Mouse (Mus musculus) retina, adult 2 months (tissue): ENCODE data around the gene Zcchc3.

Experiments used
- DNase-seq: peaks from one replicate; pipeline ENCODE4 v3.0.0-alpha.2; 2012; ENCODE audit warnings: low read depth, low spot score

Gene Zcchc3

DNA sequence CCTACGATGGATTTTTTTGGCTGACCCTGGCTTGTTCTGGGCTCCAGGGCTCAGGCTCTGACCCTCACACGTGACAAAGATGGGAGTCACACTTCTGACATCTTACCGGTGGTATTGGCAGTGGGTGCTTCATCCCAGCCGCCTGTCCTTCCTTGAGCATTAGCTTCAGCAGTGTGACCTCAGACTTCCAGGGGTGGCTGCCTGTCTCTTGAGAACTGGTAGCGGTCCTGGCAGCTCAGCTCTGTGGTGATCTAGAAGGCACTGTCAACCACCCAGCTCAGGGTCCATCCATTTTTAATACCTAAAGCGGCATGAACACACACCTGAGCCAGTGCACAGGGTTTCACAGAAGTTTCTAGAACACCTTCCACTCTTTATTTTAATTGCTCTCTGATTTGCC, 5.0 kb downstream of the Zcchc3 start:
- DNase-seq, result no peak

DNA sequence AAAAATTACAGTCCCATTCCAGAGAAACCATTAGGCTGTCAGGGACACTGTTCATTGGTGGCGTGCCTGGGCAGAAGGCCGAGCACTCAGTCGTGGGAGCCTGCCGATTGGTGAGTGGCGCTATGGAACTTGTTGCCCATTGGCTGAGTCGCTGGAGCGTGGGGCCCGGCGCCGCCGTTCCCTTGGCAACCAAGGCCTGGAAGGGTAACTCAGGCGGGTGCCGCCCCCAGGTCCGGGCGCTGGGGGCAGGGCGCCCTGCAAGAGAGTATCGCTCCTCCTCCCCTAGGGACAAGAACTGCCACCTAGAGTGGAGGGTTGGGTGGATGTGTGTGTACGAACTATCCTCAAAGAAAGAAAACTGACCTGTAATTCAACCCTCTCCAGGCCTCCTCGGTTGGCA, 8.7 kb downstream of the Zcchc3 start:
- DNase-seq, result peak; percentile 80

DNA sequence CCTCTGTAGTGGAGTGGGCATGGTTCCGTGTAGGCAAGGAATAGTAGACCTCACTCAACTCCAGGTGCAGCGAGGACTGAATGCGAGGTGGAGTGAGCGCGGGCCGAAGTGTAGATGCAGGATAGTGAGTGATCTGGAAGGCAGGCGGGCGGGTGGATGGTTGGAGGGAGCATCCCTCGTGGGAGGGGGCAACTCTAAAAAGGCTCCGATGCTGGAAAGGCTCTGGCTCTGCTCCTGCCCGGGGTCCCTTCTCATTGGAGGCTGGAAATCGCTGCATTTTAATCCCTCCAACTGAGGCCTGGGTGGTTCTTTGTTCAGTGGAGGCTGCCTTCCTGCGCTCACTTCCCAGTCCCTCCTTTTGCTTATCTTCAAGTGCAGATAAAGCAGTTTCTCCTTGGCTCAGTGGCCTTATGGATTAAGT, 15.7 kb downstream of the Zcchc3 start:
- no peak for DNase-seq

DNA sequence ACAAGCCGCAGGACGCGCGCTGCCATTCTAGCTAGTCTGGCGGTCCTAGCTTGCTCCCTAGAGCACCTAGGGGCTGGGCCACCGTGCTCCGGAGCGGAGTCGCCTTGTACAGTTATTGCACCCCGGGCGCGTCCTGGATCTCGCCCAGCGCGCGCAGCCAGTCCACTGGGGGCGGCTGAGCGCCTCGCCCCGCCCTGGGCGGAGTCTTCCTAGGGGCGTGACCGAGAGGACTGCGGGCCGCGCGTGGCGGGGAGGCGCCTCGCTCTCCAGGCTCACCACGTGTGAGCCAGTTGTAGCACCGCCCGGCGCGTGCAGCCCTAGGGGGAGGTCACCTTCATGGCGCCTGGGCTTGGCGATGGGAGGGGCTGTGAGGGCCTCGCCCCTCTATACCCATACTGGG, 16.1 kb downstream of the Zcchc3 start:
- peak; percentile 80 for DNase-seq

GRCm38 (mm10) chr2:152397680-152398435, 17.0 kb downstream of the Zcchc3 start, which contains the start of gene Sox12:
TSS of gene Sox12 (minus strand) at chr2:152398063.
- DNase-seq, result peak; percentile 85

DNA sequence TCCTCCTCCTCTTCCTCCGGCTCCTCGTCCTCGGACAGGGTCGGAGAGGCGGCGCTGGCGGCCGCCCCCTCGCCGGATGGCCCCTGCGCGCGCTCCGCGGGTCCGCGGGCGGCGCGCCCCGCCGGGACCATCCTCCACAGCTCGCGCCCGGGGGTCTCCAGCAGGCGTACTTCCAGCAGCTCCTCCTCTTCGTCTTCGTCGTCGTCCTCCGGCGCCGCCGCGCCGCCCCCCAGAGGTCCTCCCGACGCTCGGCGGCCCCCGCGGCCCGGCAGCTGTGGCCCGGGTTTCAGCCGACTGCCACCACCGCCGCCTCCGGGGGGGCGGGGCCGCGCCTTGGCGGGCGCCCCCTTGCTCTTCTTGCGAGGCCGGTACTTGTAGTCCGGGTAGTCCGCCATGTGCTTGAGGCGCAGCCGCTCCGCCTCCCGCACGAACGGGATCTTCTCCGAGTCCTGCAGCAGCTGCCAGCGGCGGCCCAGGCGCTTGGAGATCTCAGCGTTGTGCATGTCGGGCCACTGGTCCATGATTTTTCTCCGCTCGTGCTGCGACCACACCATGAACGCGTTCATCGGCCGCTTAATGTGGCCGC, 17.7 kb downstream of the Zcchc3 start:
- DNase-seq, result no peak

- DNase-seq, result peak; percentile 92
These were observed 18.5 kb downstream of the Zcchc3 start for GRCm38 (mm10) chr2:152396110-152397003.

- no peak for DNase-seq
These were observed 19.4 kb downstream of the Zcchc3 start for GRCm38 (mm10) chr2:152395271-152395920.

DNA sequence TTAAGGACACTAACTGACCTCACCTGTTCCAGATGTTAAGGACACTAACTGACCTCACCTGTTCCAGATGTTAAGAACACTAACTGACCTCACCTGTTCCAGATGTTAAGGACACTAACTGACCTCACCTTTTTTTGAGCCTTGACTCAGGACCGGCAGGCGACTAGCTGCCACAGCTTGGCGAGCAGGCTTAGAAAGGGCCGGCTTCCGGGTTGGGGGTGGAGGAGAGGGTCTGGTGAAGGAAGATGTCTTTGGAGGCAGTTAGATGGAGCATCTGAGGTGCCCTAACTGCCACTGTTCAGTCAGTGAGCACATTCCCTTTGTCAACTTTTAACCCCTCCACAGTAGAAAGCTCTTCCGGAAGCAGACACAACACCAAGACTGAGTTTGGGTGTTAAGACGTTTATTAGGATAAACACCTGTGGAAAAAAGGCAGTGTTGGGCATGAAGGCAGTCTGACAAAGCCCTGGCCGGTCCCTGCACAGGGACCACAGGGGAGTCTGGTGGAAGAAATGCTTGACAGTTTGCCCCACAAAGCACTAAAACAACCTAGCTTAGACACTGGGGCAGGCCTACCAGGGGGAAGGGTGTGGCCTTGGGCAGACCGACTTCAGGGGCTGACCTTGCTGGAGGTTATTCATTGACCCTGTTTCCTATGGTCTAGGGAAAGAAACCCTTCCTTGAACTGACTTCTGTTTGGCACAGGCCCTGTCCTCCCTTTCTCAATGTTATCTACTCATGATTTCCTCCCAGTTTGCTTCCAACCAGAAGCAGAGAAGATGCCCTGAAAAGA, 21.4 kb downstream of the Zcchc3 start:
- DNase-seq, result no peak

DNA sequence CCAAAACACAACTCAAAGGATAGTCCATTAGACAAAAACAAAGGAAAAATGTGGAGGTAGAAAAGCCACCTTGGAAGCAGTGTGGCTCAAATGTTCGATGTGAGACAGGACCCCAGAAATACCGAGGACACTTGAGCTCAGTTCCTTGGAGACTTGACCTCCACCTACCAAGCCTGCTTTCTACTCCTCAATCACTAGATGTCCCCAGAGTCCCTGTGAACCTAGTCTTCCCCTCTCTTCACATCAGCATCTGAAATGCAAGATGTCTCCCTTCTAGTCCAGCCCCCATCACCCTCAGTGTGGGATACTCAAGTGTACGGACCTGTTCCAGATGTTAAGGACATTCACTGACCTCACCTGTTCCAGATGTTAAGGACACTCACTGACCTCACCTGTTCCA, 22.0 kb downstream of the Zcchc3 start:
- DNase-seq, result peak; percentile 60

DNA sequence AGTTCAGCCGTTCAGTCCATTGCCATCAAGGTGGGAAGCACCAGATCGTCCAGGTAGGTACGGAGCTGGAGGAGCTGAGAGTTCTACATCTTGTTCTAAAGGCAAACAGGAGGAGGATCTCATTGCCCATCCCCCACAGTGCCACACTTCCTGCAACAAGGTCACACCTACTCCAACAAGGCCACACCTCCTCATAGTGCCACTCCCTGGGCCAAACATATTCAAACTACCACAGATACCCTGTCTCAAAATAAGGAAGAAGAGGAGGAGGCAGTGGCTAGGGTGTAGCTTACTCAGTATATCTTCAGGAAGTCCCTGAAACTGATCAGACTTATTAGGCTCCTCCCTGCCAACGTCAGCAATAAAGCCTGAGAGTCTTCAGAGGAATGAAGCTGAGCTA, 30.6 kb downstream of the Zcchc3 start:
- no peak for DNase-seq

DNA sequence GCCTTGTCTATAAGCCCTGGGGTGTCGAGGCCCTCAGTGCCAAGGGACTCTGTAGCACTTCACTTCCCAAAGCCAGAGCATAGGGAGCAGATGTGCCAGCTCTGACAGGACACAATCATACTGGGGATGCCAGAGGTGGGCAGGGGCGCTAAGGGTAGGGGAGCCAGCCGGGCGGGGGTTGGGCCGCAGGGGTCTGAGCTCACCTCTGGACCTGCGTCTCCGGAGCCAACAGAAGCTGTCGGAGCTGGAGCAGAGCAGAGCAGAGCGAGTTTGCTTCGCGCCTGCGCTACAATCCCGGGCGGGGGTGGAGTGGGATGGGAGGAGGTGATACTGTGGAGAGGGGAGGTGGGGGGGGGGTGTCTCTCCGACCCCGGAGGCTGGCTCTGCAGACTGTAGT, 38.5 kb downstream of the Zcchc3 start, which contains the start of gene Nrsn2:
Nrsn2 (minus strand) TSS at position 294 of the 397 bp plus-strand sequence.
- no peak for DNase-seq

DNA sequence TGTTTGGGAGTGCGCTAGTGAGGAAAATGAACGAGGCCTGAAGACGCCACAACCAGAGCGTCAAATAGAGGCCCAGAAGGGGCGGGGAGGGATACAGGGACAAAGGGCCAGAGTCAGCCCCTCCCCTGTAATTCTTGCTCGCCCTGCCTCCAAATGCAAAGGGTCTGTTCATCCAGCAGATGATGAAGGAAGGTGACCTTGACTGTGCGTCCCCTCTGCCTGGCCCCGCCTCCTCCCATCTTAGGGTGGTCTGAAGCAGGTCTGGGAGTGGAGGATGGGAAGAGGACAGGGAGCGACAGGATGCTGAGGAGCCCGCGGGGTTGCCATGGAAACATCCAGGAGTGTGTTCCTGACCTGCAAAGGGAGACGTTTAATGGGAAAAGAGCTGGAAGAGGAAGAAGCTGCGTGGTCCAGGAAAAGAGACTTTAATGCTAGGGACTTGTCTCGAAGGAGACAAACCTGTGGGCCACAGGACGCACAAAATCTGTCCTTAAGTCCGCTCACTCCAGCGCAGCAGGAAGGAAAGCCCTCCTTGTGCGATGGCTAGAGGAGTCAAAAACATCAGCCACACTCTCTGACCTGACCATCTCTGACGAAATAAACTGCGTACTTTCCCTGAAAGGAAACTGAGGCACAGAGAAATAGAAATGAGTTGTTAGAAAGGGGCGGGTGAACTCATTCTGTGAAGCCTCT, 39.0 kb downstream of the Zcchc3 start:
- no peak for DNase-seq

GRCm38 (mm10) chr2:152373547-152373946, 41.3 kb downstream of the Zcchc3 start:
- DNase-seq, result no peak

DNA sequence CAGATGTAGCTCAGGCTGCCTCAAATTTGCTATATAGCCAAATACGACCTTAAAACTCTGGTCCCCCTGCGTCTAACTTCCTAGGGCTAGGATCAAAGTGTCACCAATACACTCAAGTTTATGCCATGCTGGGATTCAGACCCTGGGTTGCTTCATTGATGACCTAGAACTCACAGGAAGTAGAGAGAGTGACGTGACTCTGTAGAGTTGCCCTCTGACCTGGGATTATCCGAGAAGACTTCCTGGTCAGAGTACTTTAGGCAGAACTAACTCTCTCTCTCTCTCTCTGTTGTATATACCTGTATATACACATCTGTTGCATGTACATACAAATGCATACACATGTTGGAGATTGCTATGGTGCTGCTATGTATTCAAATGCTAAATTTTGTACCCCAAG, 42.2 kb downstream of the Zcchc3 start:
- no peak for DNase-seq

- no peak for DNase-seq
These were observed 42.7 kb downstream of the Zcchc3 start for GRCm38 (mm10) chr2:152372104-152372503.

DNA sequence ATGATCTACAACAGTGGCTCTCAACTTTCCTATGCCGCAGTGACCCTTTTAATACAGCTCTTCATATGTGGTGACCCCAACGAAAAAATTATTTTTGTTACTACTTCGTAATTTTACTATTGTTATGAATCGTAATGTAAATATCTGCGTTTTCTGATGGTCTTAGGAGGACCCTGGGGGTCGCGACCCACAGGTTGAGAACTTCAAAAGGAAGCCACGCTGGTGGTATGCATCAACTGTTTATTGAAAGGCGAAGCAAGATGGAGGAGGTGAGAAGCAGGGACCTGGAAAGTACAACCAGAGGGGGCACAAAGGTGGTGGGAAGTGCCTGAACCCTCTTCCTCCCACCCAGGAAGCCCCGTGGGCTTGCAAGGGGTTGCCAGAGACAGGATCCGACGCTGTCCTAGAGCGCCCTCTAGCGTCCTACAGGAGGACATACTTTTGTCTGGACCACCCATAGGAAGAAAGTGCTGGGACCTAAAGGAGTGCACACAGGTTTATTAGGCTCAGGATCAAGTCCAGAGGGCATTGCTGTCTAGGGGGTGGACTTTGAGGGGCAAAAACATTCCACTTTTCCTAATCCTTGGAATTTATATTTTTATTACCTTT, 46.2 kb downstream of the Zcchc3 start:
- peak; percentile 41 for DNase-seq

DNA sequence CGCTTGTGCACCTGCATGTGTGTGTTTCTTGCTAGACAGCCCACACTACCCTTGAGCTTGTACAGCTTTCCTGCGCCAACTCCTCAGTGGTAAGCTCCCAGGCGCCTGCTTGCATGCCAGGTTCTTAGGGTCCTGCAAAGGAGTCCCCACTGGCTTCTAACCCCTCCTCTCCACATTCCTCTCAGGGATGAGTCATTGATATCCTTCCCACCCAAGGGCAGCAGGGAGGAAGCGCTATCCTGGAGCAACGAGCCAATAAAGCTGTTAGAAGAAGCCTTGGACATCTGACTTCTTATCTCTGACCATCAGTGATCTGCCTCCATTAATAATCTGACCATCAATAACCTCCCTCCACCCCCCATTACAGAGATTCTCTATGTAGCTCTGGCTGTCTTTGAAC, 46.9 kb downstream of the Zcchc3 start:
- DNase-seq, result no peak

GRCm38 (mm10) chr2:152363245-152364147, 51.3 kb downstream of the Zcchc3 start:
- peak; percentile 56 for DNase-seq
